Mouse (Mus musculus): ENCODE results near the gene Dst. TPM values are rescaled to one million over a fixed set of nuclear protein-coding genes. Genes with fewer than 3 reads are reported as not detected.

The Dst gene
- polyA plus RNA-seq, 2 experiments, result 4.3 to 5.0 TPM

- no peak overlapping the region for H3K27ac ChIP-seq
- 0 out of 4 replicates have a peak, but pooled peaks cover 0 to 2% of the 10 kb centered on the region in 2 experiments for H3K4me1 ChIP-seq (replicated peaks; ENCODE audit: control insufficient read depth in 2 of 2, insufficient read depth in 2 of 2, low read length in 1 of 2)
- DNase-seq (ENCODE audit: low read depth in 3 of 3, low spot score in 3 of 3) (no peak), ATAC-seq (ENCODE audit: insufficient read depth) (no peak)
- TF ChIP-seq CTCF (IDR thresholded peaks at IDR 0.05; ENCODE audit: low read depth) (no peak), EP300 (IDR thresholded peaks at IDR 0.05; ENCODE audit: low read depth) (no peak)
- H3K9me3 ChIP-seq (ENCODE audit: control insufficient read depth, low read length), result no peaks in the 10 kb centered on the region
- no peak overlapping the region for H3K4me2 ChIP-seq (ENCODE audit: low read depth)
- H3K27me3 ChIP-seq (ENCODE audit: control insufficient read depth, insufficient read depth, low read length), result no peaks in the 10 kb centered on the region
- WGBS (ENCODE audit: insufficient replicate concordance), result 73% methylated on average over 7 of the region's 7 CpGs
- no peak overlapping the region for H3K4me3 ChIP-seq (ENCODE audit: insufficient read depth in 1 of 2, low read depth in 2 of 2, low read length in 2 of 2)
- no peak overlapping the region for H3K9ac ChIP-seq (replicated peaks)
- H3K36me3 ChIP-seq (replicated peaks; ENCODE audit: control insufficient read depth, insufficient read depth, low read depth), result no peaks in the 10 kb centered on the region
Measured at GRCm38 (mm10) chr1:34144826-34145225, 236.8 kb downstream of the Dst start.

DNA sequence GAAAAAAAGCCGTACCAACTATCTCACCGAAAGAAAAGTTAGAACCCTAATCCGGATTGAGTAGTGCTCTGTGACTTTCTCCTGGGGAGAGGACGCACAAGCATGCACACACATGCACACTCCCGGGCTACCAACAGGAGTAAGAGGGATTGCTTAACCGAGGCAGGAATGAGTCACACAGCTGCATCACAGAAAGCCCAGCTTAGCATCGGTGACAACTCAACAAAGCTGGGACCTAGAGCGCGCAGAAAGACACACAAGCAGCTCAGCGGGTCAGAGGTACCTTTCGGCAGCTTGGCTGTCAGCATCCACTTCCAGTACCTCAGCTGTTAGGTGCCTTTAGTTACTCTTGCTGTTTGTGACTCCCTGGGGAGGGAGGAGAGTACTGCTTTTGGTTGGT is 240.0 kb downstream of the Dst start:
- Histone ChIP-seq H3K9ac (replicated peaks) (no peak overlapping the region), H3K27me3 (ENCODE audit: control insufficient read depth, insufficient read depth, low read length) (no peaks in the 10 kb centered on the region), H3K4me1 (replicated peaks; ENCODE audit: control insufficient read depth in 2 of 2, insufficient read depth in 2 of 2, low read length in 1 of 2) (no peaks in the 10 kb centered on the region), H3K36me3 (replicated peaks; ENCODE audit: control insufficient read depth, insufficient read depth, low read depth) (no peaks in the 10 kb centered on the region), H3K4me2 (ENCODE audit: low read depth) (no peak overlapping the region), H3K27ac (no peak overlapping the region), H3K9me3 (ENCODE audit: control insufficient read depth, low read length) (no peaks in the 10 kb centered on the region), H3K4me3 (ENCODE audit: insufficient read depth in 1 of 2, low read depth in 2 of 2, low read length in 2 of 2) (no peak overlapping the region)
- WGBS (ENCODE audit: insufficient replicate concordance), result 74% methylated on average over 11 of the region's 11 CpGs
- ATAC-seq (ENCODE audit: insufficient read depth), result no peak
- TF ChIP-seq EP300 (IDR thresholded peaks at IDR 0.05; ENCODE audit: low read depth) (no peak), CTCF (IDR thresholded peaks at IDR 0.05; ENCODE audit: low read depth) (no peak)
- DNase-seq (ENCODE audit: low read depth in 3 of 3, low spot score in 3 of 3), result no peak

- Histone ChIP-seq H3K27ac (no peak overlapping the region), H3K27me3 (ENCODE audit: control insufficient read depth, insufficient read depth, low read length) (no peaks in the 10 kb centered on the region), H3K4me2 (ENCODE audit: low read depth) (no peak overlapping the region), H3K9ac (replicated peaks) (no peak overlapping the region), H3K36me3 (replicated peaks; ENCODE audit: control insufficient read depth, insufficient read depth, low read depth) (no peaks in the 10 kb centered on the region), H3K4me1 (replicated peaks; ENCODE audit: control insufficient read depth in 2 of 2, insufficient read depth in 2 of 2, low read length in 1 of 2) (no peaks in the 10 kb centered on the region), H3K9me3 (ENCODE audit: control insufficient read depth, low read length) (no peaks in the 10 kb centered on the region), H3K4me3 (ENCODE audit: insufficient read depth in 1 of 2, low read depth in 2 of 2, low read length in 2 of 2) (no peak overlapping the region)
- DNase-seq (ENCODE audit: low read depth in 3 of 3, low spot score in 3 of 3) (no peak), ATAC-seq (ENCODE audit: insufficient read depth) (no peak)
- 69% methylated on average over 10 of the region's 10 CpGs for WGBS (ENCODE audit: insufficient replicate concordance)
- no peak for TF ChIP-seq CTCF (IDR thresholded peaks at IDR 0.05; ENCODE audit: low read depth)
- no peak for TF ChIP-seq EP300 (IDR thresholded peaks at IDR 0.05; ENCODE audit: low read depth)
Measured at GRCm38 (mm10) chr1:34150416-34151093, 242.5 kb downstream of the Dst start.

- Histone ChIP-seq H3K27ac (no peak overlapping the region), H3K9ac (replicated peaks) (no peak overlapping the region), H3K4me2 (ENCODE audit: low read depth) (no peak overlapping the region), H3K27me3 (ENCODE audit: control insufficient read depth, insufficient read depth, low read length) (no peaks in the 10 kb centered on the region), H3K9me3 (ENCODE audit: control insufficient read depth, low read length) (no peaks in the 10 kb centered on the region), H3K4me1 (replicated peaks; ENCODE audit: control insufficient read depth in 2 of 2, insufficient read depth in 2 of 2, low read length in 1 of 2) (no peaks in the 10 kb centered on the region), H3K4me3 (ENCODE audit: insufficient read depth in 1 of 2, low read depth in 2 of 2, low read length in 2 of 2) (no peak overlapping the region), H3K36me3 (replicated peaks; ENCODE audit: control insufficient read depth, insufficient read depth, low read depth) (no peaks in the 10 kb centered on the region)
- TF ChIP-seq CTCF (IDR thresholded peaks at IDR 0.05; ENCODE audit: low read depth), result no peak
- TF ChIP-seq EP300 (IDR thresholded peaks at IDR 0.05; ENCODE audit: low read depth), result no peak
- WGBS (ENCODE audit: insufficient replicate concordance), result 63% methylated on average over 5 of the region's 5 CpGs
- ATAC-seq (ENCODE audit: insufficient read depth) (no peak), DNase-seq (ENCODE audit: low read depth in 3 of 3, low spot score in 3 of 3) (no peak)
Measured at GRCm38 (mm10) chr1:34152683-34153082, 244.7 kb downstream of the Dst start.

- Histone ChIP-seq H3K4me1 (replicated peaks; ENCODE audit: control insufficient read depth in 2 of 2, insufficient read depth in 2 of 2, low read length in 1 of 2) (no peaks in the 10 kb centered on the region; a peak in 1 of 4 replicates), H3K27ac (no peak overlapping the region), H3K9ac (replicated peaks) (no peak overlapping the region), H3K9me3 (ENCODE audit: control insufficient read depth, low read length) (no peaks in the 10 kb centered on the region), H3K4me3 (ENCODE audit: insufficient read depth in 1 of 2, low read depth in 2 of 2, low read length in 2 of 2) (no peak overlapping the region), H3K27me3 (ENCODE audit: control insufficient read depth, insufficient read depth, low read length) (no peaks in the 10 kb centered on the region), H3K36me3 (replicated peaks; ENCODE audit: control insufficient read depth, insufficient read depth, low read depth) (no peaks in the 10 kb centered on the region), H3K4me2 (ENCODE audit: low read depth) (no peak overlapping the region)
- no peak for DNase-seq (ENCODE audit: low read depth in 3 of 3, low spot score in 3 of 3)
- ATAC-seq (ENCODE audit: insufficient read depth), result no peak
- 62% methylated on average over 7 of the region's 7 CpGs for WGBS (ENCODE audit: insufficient replicate concordance)
- no peak for TF ChIP-seq CTCF (IDR thresholded peaks at IDR 0.05; ENCODE audit: low read depth)
- no peak for TF ChIP-seq EP300 (IDR thresholded peaks at IDR 0.05; ENCODE audit: low read depth)
Measured at GRCm38 (mm10) chr1:34156058-34156457, 248.0 kb downstream of the Dst start.

Measured in liver, embryonic 14.5 days (tissue).